Mouse (Mus musculus): ENCODE data around the gene Ppp1r10.

Gene Ppp1r10

DNA sequence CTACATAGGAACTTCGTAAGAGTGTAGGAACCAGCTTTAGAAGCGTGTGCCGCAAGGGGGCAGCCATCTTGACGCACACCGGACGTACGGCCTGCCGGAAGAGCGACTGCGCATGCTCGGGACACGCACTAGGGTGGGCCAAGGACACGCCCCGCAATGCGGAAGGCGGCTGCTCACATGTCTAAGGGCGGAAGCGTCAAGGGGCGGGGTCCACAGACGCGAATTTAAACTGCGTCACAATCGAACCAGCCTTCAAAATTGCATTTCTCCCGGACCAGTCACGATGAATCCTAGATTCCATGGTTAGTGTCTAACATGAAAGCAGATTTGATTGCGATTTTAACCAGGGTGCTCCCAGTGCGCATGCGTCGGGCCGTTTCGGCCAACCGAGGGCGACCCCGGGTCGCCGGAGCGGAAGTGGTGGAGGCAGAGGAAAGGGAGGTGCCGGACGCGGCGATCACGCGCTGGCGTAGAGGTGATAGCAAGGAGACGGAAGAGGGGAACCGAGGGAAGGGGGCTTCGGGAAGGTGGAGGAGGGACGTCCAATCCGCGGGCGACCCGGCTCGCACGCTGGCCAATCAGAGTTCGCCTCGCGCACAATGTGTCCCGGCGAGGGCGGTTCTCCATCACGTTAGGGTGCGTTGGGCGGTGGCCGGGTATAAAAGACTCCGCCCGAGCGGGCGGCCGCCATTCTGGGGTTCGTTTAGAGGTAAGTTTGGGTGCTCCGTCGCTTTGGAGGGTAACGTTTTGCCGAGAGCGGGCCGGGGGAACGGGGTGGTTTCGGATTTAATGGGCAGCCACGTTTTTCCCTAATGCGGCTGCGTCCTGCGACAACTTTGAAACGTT is at the start of gene Ppp1r10, which contains the start of gene Mrps18b:
Gene Ppp1r10 (plus strand): TSS at position 138 of the 846 bp plus-strand sequence.
Gene Mrps18b (minus strand): TSS at position 93 of the 846 bp plus-strand sequence.
- peak; percentile 98 to 100 for DNase-seq (ENCODE audit: low read depth in 2 of 2, low spot score in 2 of 2)

DNA sequence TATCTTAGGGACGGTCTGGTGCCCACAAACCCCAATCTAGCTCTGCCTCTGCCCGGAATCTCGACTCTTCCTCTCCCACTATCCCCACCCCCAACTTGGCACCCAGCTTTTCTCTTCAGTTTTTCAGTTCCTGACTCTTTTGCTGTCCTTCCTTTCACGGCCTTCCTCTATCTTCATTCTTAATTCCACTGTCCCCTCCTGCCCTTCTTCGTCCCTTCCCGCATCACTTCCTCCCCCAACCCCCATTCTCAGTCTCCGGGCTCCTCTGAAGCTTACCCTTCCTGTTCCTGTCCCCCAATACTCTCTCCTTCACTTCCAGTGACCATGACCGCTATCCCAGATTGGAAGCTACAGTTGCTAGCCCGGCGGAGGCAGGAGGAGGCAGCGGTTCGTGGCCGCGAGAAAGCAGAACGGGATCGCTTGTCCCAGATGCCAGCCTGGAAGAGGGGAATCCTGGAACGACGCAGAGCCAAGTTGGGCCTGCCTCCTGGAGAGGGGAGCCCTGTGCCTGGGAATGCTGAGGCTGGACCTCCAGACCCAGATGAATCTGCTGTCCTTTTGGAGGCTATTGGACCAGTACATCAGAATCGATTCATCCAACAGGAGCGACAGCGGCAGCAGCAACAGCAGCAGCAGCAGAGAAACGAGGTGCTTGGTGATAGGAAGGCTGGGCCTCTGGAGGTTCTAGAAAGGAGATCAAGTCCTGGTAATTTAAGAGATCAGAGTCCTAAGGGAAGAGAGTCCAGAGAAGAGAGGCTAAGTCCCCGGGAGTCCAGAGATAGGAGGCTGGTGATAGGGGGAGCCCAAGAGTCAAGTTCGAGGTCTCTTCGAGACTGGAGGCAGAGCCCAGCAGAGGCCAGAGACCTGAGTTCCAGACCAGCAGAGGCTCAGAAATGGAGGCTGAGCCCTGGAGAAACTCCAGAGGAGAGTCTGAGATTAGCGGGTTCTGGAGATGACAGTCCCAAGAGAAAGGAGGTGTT is 49.0 kb upstream of the Ppp1r10 start:
- DNase-seq (ENCODE audit: low read depth in 2 of 2, low spot score in 2 of 2), result peak in 1 of 2 experiments; percentile 22

DNA sequence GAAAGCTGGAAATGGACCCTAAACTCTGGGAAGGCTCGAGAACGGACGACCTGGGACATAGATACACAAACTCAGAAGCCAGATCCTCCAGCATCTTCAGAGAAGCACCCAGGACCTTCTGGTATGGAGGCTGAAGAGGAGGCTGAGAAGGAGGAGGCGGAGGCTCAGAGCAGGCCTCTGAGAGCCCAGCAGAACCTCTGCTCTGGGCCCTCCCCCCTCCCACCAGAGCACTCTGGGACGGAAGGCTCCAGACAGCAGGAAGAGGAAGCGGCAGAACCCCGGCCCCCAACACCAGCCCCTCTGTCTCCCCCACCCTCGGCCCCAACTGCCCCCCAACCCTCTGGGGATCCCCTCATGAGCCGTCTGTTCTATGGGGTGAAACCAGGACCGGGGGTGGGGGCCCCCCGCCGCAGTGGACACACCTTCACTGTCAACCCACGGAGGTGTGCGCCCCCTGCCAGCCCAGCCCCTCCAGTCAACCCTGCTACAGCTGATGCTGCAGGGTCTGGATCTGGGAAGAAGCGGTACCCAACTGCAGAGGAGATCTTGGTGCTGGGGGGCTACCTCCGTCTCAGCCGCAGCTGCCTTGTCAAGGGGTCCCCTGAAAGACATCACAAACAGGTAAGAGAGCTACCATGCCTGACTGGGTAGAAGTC is 47.9 kb upstream of the Ppp1r10 start:
- peak in 1 of 2 experiments; percentile 31 for DNase-seq (ENCODE audit: low read depth in 2 of 2, low spot score in 2 of 2)

DNA sequence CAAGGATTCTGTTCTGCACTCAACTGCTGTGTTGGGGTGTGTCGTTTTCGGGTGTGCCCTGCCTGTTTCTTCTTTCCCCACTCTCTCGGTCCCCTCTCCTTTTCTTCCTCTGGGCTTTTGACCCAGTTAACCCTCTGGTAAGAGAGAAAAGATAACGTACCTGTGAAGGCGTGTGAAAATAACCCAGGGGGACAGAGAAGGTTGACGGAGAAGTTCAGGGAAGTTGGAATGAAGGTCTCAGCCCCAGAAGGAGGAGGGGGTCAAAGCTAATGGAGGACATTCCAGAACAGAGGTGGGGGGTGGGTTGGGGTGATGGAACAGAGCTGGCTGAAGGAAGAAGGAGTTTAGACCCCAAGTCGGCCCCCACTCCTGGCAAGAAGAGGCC is 47.3 kb upstream of the Ppp1r10 start:
- no peak for DNase-seq (ENCODE audit: low read depth in 2 of 2, low spot score in 2 of 2)

DNA sequence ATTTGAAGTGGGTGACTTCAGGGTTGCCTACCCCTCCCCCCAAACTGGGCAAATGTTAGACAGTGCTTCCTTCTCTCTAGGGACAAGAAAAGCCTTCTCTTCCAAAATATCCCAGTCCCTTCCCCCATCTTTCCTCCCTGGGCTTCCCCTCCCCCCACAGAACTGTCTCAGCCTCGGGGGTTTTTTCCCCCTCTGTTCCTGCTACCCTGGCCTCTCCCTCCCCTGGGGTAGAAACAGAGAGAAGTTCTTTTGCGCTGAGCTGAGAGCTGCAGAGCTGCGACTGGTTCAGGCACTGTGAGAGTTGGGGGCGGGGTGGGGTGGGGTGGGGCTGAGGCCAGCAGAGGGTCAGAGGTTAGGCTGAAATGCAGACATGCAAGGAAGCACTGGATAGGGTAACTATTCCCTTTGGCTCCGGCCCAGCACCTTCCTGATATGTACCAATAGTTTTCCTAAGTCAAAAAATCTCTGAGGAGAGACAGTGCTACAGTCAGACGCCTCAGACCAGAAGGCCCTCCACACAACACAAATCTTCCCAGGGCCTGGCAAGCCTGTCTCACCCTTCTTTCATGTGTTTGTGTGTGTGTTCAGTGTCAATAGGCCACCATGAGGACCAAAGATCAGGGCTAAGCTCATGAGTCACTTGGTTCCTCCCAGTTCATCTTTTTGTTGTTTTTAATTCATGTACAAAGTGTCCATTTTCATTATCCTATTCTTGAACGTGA is 46.7 kb upstream of the Ppp1r10 start:
- DNase-seq (ENCODE audit: low read depth in 2 of 2, low spot score in 2 of 2), result no peak

DNA sequence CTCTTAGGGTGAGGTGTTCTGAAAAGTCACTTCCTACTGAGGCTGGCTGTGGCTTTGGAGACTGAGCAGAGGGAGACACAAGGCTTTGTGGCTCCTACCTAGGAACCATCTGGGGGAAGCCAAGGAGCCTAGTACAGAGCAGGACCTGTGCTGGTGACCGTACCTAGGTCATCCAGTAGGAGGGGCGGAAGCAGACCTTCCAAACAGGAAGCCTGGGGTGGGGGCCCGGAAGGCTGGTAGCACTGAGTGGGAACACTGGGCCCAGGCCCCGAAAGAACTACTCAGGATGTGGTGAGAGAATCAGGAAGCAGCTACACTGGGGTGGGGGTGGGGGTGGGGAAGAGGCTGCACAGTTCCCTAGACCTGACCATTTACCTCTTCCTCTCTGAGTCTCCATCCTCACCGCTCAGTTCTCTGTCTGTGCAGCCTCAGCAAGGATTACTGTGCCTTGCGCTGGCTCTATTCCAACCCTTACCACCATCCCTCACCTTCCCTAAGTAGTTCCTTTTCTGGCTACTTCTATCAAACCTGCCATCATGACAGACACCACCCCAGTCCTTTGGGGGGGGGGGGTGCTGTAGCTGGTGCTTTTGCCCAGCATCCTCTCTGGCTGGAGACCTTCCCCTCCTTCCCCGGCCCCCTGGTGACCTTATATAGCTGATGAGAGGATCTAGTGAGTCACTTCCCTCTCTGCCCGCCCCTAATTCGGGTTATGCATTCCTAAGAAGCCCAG is 45.9 kb upstream of the Ppp1r10 start:
- DNase-seq (ENCODE audit: low read depth in 2 of 2, low spot score in 2 of 2), result peak; percentile 62 to 75

DNA sequence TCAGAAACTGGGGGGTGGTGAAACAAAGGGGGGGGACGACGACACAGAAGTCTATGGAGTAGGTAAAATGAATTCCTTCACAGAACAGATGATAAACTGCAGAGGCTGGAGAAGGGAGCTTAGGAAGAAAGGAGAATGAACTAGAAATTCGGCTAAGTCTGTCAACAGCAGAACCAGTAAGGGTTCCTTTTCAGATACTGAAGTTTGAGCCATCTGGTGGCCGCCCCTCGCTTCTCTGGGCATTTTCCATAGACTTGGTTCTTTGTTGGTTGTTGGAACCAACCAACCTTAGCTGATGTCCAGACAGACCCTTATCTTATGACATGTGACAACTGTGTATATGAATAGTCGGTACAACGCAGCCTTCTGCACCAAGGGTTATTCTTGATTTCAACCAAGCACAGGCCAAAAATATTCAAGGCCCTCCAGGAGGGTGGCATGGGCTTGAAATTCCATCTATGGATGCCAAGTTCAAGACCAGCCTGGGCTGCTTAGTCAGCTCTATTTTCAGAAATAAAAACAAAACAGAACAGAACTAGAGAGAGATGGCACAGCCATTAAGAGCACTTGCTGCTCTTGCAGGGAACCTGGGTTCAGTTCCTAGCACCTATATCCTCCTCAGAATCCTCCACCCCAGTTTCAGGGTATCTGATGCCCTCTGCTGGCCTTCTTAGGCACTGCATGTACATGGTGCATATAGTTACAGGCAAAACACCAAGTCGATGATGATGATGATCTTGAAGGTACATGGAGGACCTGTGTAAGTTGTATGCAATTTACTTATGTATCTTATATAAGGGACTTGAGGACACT is 45.1 kb upstream of the Ppp1r10 start:
- DNase-seq (ENCODE audit: low read depth in 2 of 2, low spot score in 2 of 2), result peak; percentile 60 to 79

DNA sequence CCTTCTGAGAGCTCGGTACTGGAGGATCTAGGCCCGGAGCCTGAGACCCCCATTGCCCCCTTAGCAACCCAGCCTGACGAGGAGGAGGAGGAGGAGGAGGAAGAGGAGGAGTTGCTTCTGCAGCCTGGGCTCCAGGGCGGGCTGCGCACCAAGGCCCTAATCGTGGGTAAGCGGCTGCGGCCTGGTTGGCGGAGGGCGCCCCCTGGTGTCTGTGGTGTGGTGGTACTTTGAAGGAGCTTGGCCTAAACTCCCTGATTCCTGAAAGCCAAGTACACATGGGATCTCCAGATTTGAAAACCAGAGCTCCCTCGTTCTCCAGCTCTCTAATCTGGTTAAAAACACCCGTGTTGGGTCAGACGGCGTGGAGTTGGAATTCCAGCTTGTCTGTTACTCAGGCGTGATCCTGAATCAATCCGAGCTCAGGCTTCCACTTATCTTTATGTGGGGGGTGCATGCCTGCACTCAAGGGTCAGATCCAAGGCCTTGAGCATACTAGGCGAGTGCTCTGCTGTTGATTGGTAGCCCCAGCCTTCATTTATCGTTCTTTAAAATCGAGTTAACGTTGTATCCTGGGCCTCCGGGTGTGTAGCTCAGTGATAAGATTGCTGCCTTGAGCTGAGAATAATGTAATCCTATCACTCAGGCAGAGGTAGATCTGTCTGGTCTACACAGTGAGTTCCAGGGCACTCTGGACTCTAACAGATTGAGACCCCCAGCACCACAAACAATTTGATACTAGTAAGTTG is 42.3 kb upstream of the Ppp1r10 start:
- peak; percentile 79 to 81 for DNase-seq (ENCODE audit: low read depth in 2 of 2, low spot score in 2 of 2)

DNA sequence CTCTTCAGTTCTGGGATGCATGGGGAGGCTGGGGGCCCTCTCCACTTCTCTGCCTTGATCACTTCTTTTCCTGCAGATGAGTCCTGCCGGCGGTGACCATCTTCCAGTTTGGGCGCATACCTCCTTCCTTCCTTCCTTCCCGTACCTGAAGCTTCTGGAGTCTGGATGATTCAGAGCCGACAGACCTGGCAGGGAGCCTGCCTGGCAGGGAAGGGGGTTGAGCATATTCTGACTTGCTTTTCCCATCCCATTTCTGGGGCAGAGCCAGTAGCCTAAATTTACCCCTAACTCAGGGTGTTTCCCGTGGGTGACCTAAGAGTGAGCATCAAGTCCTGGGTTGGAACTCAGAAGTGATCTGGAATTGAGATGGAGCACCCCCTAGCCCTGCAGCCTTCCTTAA is 41.5 kb upstream of the Ppp1r10 start:
- no peak for DNase-seq (ENCODE audit: low read depth in 2 of 2, low spot score in 2 of 2)

DNA sequence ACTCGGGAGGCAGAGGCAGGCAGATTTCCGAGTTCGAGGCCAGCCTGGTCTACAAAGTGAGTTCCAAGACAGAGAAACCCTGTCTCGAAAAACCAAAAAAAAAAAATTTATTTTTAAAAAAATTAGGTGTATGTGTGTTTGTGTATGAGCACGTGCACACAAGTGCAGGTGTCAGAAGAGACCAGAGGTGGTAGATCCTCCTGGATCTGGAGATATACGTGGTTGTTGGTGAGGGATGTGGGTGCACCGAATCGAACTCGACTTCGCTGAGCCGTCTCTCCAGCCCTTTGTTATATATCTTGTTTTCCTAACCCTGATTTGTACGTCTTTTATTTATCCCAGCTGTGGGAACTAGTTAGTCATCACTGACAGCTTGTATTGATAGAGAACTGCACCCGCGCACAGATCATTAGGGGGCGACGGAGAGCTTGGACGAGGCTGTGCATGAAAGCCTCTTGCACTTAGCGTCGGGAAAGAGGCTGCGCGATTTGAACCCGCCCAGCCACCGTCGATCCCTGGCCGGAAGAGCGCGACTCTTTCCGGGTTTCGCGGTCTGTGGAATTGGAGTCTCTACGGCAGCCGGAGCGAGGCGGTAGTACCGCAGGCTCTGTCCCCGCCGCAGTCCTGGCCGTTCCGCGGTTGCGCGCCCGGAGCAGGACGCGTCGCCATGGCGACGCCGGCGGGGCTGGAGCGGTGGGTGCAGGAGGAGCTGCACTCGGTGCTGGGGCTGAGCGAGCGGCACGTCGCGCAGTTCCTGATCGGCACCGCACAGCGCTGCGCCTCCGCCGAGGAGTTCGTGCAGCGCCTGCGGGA is 36.8 kb upstream of the Ppp1r10 start, which contains the start of gene Dhx16:
Gene Dhx16 (plus strand): TSS at position 575 of the 813 bp plus-strand sequence.
- DNase-seq (ENCODE audit: low read depth in 2 of 2, low spot score in 2 of 2), result peak; percentile 87 to 96

DNA sequence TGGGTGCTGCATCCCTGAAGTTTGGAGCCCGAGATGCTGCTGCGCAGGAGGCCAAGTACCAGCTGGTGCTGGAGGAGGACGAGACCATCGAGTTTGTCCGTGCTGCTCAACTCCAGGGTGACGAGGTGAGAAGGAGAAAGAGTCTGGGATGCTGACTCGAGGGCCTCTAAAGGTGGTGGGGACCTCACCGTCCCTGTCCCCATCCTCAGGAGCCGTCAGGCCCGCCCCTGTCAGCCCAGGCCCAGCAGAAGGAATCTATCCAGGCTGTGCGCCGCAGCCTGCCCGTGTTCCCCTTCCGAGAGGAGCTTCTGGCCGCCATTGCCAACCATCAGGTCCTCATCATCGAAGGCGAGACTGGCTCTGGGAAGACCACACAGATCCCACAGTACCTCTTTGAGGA is 33.3 kb upstream of the Ppp1r10 start:
- no peak for DNase-seq (ENCODE audit: low read depth in 2 of 2, low spot score in 2 of 2)

DNA sequence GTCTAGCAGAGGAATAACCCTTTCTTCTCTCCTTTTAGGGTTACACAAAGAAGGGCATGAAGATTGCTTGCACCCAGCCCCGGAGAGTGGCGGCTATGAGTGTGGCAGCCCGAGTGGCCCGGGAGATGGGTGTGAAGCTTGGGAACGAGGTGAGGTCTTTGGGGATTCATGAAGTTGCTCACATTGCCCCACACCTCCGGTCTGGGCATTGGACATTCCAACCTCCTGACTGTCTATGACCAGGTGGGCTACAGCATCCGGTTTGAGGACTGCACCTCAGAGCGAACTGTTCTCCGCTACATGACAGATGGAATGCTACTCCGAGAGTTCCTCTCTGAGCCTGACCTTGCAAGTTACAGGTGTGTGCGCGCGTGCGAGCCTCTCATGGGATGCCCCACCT is 32.5 kb upstream of the Ppp1r10 start:
- DNase-seq (ENCODE audit: low read depth in 2 of 2, low spot score in 2 of 2), result no peak

DNA sequence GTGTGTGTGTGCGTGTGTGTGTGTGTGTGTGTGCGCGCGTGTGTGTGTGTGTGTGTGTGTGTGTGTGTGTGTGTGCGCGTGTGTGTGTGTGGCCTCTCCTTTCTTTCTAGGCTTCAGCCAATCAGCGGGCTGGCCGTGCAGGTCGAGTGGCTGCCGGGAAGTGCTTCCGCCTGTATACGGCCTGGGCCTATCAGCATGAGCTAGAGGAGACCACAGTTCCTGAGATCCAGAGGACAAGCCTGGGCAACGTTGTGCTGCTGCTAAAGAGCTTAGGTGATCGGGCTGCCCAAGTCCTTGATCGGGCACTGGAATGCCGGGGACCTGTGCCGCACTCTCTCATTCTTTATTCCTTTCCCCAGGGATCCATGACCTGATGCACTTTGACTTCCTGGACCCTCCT is 28.5 kb upstream of the Ppp1r10 start:
- no peak for DNase-seq (ENCODE audit: low read depth in 2 of 2, low spot score in 2 of 2)

DNA sequence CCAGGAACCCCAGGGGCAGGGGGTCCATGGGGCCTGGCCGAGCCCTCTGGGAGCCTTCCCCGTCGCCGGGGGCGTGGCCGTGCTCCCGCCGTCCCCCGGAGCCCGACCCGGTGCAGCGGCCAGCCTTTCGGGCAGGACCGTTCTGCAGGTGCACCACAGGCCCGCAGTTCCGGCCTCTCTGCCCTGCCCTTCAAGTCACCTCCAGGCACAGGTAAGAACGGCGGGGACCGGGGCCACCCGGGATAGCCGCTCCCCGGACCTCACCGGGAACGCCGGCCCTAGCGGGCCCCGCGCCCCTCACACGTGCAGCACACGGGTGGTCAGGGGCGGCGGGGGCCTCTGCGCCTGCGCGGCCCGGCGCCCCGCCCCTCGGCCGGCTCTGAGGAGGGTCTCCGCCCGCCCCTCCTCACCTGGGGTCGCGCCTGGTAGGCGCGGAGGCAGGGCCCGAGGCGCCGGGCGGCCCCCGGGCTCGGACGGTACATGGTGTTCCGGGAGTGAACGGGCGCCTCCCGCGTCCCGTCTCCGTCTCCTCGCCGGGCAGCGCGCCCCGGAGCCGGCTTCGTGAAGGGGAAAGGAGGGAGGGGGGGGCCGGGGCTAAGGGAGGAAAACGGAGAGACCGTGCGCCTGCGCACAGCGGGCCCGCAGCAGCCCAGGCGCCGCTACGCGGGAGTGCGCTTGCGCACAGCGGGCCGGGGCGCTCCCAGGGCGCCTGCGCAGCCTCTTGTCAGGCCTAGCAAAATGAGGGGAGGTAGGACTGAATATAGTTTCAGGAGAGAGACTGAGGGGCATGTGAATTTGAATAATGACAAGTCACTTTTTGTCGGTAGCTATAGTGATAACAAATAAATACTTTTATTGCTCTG is 19.2 kb upstream of the Ppp1r10 start, which contains the start of gene 2310061I04Rik:
Gene 2310061I04Rik (minus strand): TSS at position 651 of the 863 bp plus-strand sequence.
- DNase-seq (ENCODE audit: low read depth in 2 of 2, low spot score in 2 of 2), result peak; percentile 87

DNA sequence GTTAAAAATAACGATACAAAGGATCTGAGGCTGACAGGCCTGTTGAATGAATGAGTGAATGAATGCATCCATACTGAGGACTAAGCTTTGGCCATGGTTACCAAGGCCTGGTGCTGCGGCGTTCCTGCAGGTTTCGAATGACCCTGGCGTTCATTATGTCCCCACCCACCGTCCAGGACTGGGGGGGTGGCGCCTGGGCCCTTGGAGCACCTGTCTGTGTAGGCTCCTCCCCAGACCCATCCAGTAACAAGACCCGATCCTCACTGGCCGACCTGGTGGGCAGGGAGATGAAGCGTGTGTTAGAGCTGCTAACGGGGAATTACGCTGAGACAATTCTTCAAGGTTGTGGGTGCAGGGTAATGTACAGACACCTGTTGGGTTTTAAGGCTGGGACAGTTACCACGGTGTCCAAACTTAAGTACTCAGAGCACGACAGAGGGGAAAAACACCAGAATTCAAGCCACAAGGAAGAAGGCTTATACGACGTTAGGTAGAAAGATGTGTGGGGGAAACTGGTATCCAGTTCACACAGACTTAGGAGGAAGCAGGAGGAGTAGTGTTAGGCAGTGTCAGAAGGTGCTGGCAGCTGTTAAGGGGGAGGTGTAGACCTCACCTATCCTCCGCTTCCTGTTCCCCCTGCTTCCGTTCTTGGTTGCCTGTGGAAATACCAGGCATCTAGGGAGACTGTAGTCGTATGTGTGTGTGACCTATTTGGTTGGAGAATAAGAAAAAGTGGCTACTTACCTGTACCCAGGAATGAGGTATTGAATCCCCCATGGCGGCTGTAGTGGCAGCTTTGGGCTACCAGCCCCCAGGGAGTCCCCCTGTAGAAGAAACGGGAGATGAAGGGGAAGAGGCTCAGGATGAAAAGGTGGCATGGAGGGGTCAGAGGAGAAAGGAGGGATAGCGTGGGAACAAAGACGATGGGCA is 18.3 kb upstream of the Ppp1r10 start:
- no peak for DNase-seq (ENCODE audit: low read depth in 2 of 2, low spot score in 2 of 2)
